Mouse (Mus musculus): ENCODE measurements at regions not wholly inside any gene's neighbourhood (a gene's known extent, or its start where the extent isn't known, plus 50 kb on each side); places are given as distances from the start of the nearest gene placed in this dataset.

- Histone ChIP-seq H3K4me2 (ENCODE audit: low read depth) (peak overlapping the region; percentile 83; the same call in 1 of the 2 replicates), H3K9me3 (ENCODE audit: control insufficient read depth, low read length) (no peaks in the 10 kb centered on the region), H3K4me3 (ENCODE audit: low read depth, low read length) (no peak overlapping the region), H3K27me3 (ENCODE audit: control insufficient read depth, insufficient read depth, low read length) (peaks cover 64% of the 10 kb centered on the region), H3K36me3 (ENCODE audit: control insufficient read depth, insufficient read depth, low read length) (no peaks in the 10 kb centered on the region), H3K4me1 (ENCODE audit: control insufficient read depth, insufficient read depth, low read length) (no peaks in the 10 kb centered on the region; the same call in 1 of the 2 replicates), H3K9ac (ENCODE audit: low read length) (no peak overlapping the region), H3K27ac (ENCODE audit: low read depth, low read length) (no peak overlapping the region)
- WGBS: 2% methylated on average over 10 of the region's 10 CpGs
- no peak for DNase-seq (ENCODE audit: low spot score)
- ATAC-seq (ENCODE audit: insufficient read depth, low FRiP score, low TSS enrichment): no peak
These were observed 176.1 kb upstream of the Topaz1 start for GRCm38 (mm10) chr9:122571001-122571400.

GRCm38 (mm10) chr9:122571402-122572059 is 175.6 kb upstream of the Topaz1 start:
- DNase-seq (ENCODE audit: low spot score): peak; percentile 59
- Histone ChIP-seq H3K27ac (ENCODE audit: low read depth, low read length) (no peak overlapping the region), H3K4me3 (ENCODE audit: low read depth, low read length) (peak overlapping the region; percentile 56), H3K9me3 (ENCODE audit: control insufficient read depth, low read length) (no peaks in the 10 kb centered on the region), H3K4me2 (ENCODE audit: low read depth) (peak overlapping the region; percentile 83), H3K36me3 (ENCODE audit: control insufficient read depth, insufficient read depth, low read length) (no peaks in the 10 kb centered on the region), H3K27me3 (ENCODE audit: control insufficient read depth, insufficient read depth, low read length) (peaks cover 64% of the 10 kb centered on the region), H3K9ac (ENCODE audit: low read length) (peak overlapping the region; percentile 37), H3K4me1 (ENCODE audit: control insufficient read depth, insufficient read depth, low read length) (no peaks in the 10 kb centered on the region; the same call in 1 of the 2 replicates)
- 0% methylated on average over 37 of the region's 37 CpGs for WGBS
- no peak; the same call in 1 of the 2 replicates for ATAC-seq (ENCODE audit: insufficient read depth, low FRiP score, low TSS enrichment)

- Histone ChIP-seq H3K27ac (ENCODE audit: low read depth, low read length) (no peak overlapping the region), H3K9me3 (ENCODE audit: control insufficient read depth, low read length) (no peaks in the 10 kb centered on the region), H3K4me1 (ENCODE audit: control insufficient read depth, insufficient read depth, low read length) (no peaks in the 10 kb centered on the region; the same call in 1 of the 2 replicates), H3K9ac (ENCODE audit: low read length) (peak overlapping the region; percentile 62), H3K27me3 (ENCODE audit: control insufficient read depth, insufficient read depth, low read length) (peaks cover 64% of the 10 kb centered on the region), H3K4me2 (ENCODE audit: low read depth) (peak overlapping the region; percentile 83), H3K4me3 (ENCODE audit: low read depth, low read length) (peak overlapping the region; percentile 56), H3K36me3 (ENCODE audit: control insufficient read depth, insufficient read depth, low read length) (no peaks in the 10 kb centered on the region)
- peak; percentile 87 for DNase-seq (ENCODE audit: low spot score)
- peak; percentile 84 for ATAC-seq (ENCODE audit: insufficient read depth, low FRiP score, low TSS enrichment)
- under 1% methylated on average over 56 of the region's 68 CpGs for WGBS
These were observed 174.9 kb upstream of the Topaz1 start for GRCm38 (mm10) chr9:122572060-122572835.

DNA sequence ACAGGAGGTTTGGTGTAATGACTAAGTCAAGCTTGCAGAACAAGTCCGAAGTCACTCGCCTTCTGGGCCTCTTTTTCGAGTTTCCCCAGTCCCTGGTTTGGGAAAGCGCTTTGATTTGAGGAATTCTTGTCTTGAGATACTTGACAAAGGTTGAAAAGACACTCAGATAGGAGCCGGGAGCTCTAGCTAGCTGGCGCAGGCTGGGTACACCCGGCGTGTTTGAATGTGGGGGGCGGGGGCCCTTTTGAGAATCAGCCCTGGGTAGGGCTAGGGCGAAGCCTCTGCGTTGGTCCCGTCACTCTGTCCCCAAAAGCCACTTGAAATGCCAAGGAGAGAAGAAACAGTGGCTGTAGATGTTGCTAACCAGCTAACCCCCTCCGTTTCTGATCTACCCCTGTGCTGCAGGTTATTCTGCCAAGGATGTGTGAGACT is 174.3 kb upstream of the Topaz1 start:
- DNase-seq (ENCODE audit: low spot score) (no peak), ATAC-seq (ENCODE audit: insufficient read depth, low FRiP score, low TSS enrichment) (no peak; the same call in 1 of the 2 replicates)
- Histone ChIP-seq H3K4me1 (ENCODE audit: control insufficient read depth, insufficient read depth, low read length) (no peaks in the 10 kb centered on the region; the same call in 1 of the 2 replicates), H3K9me3 (ENCODE audit: control insufficient read depth, low read length) (no peaks in the 10 kb centered on the region), H3K27ac (ENCODE audit: low read depth, low read length) (no peak overlapping the region), H3K9ac (ENCODE audit: low read length) (peak overlapping the region; percentile 62), H3K36me3 (ENCODE audit: control insufficient read depth, insufficient read depth, low read length) (no peaks in the 10 kb centered on the region), H3K27me3 (ENCODE audit: control insufficient read depth, insufficient read depth, low read length) (peaks cover 58% of the 10 kb centered on the region), H3K4me3 (ENCODE audit: low read depth, low read length) (peak overlapping the region; percentile 56), H3K4me2 (ENCODE audit: low read depth) (peak overlapping the region; percentile 83)
- 1% methylated on average over 13 of the region's 13 CpGs for WGBS

GRCm38 (mm10) chr9:122585228-122585627 is 161.9 kb upstream of the Topaz1 start:
- H3K9ac ChIP-seq (ENCODE audit: low read length): no peak overlapping the region
- no peak overlapping the region for H3K4me3 ChIP-seq (ENCODE audit: low read depth, low read length)
- DNase-seq (ENCODE audit: low spot score) (no peak), ATAC-seq (ENCODE audit: insufficient read depth, low FRiP score, low TSS enrichment) (no peak)
- H3K4me1 ChIP-seq (ENCODE audit: control insufficient read depth, insufficient read depth, low read length): no peaks in the 10 kb centered on the region
- H3K36me3 ChIP-seq (ENCODE audit: control insufficient read depth, insufficient read depth, low read length): no peaks in the 10 kb centered on the region
- no peaks in the 10 kb centered on the region for H3K9me3 ChIP-seq (ENCODE audit: control insufficient read depth, low read length)
- H3K27me3 ChIP-seq (ENCODE audit: control insufficient read depth, insufficient read depth, low read length): no peaks in the 10 kb centered on the region
- 60% methylated on average over 8 of the region's 8 CpGs for WGBS
- H3K4me2 ChIP-seq (ENCODE audit: low read depth): no peak overlapping the region
- no peak overlapping the region for H3K27ac ChIP-seq (ENCODE audit: low read depth, low read length)

- no peaks in the 10 kb centered on the region for H3K36me3 ChIP-seq (ENCODE audit: control insufficient read depth, insufficient read depth, low read length)
- H3K9ac ChIP-seq (ENCODE audit: low read length): no peak overlapping the region
- H3K4me3 ChIP-seq (ENCODE audit: low read depth, low read length): no peak overlapping the region
- H3K27me3 ChIP-seq (ENCODE audit: control insufficient read depth, insufficient read depth, low read length): no peaks in the 10 kb centered on the region
- no peaks in the 10 kb centered on the region for H3K4me1 ChIP-seq (ENCODE audit: control insufficient read depth, insufficient read depth, low read length)
- H3K9me3 ChIP-seq (ENCODE audit: control insufficient read depth, low read length): no peaks in the 10 kb centered on the region
- no peak overlapping the region for H3K27ac ChIP-seq (ENCODE audit: low read depth, low read length)
- DNase-seq (ENCODE audit: low spot score): no peak
- H3K4me2 ChIP-seq (ENCODE audit: low read depth): no peak overlapping the region
- no peak for ATAC-seq (ENCODE audit: insufficient read depth, low FRiP score, low TSS enrichment)
- 91% methylated on average over 6 of the region's 6 CpGs for WGBS
These were observed 160.7 kb upstream of the Topaz1 start for GRCm38 (mm10) chr9:122586421-122586820.

DNA sequence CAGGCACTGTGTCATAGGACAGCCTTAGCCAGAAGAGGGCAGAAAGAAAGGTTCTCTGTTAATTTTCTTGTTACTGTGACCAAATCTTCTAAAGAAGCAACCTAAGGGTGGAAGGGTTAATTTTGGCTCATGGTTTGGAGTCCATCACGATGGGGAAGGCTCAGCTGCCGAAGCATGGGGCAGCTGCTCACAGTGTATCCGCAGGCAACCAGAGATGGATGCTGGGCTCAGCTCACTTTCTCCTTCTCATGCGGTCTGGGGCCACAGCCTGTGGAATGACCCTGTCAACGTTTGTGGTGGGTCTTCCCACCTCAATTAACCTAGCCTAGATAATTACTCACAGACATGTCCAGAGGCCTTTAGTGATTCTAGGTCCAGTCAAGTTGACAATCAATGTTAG is 160.2 kb upstream of the Topaz1 start:
- Histone ChIP-seq H3K9ac (ENCODE audit: low read length) (no peak overlapping the region), H3K4me1 (ENCODE audit: control insufficient read depth, insufficient read depth, low read length) (no peaks in the 10 kb centered on the region), H3K4me2 (ENCODE audit: low read depth) (no peak overlapping the region), H3K36me3 (ENCODE audit: control insufficient read depth, insufficient read depth, low read length) (no peaks in the 10 kb centered on the region), H3K4me3 (ENCODE audit: low read depth, low read length) (no peak overlapping the region), H3K27ac (ENCODE audit: low read depth, low read length) (no peak overlapping the region), H3K9me3 (ENCODE audit: control insufficient read depth, low read length) (no peaks in the 10 kb centered on the region), H3K27me3 (ENCODE audit: control insufficient read depth, insufficient read depth, low read length) (no peaks in the 10 kb centered on the region)
- 72% methylated on average over 5 of the region's 5 CpGs for WGBS
- no peak for ATAC-seq (ENCODE audit: insufficient read depth, low FRiP score, low TSS enrichment)
- no peak for DNase-seq (ENCODE audit: low spot score)

DNA sequence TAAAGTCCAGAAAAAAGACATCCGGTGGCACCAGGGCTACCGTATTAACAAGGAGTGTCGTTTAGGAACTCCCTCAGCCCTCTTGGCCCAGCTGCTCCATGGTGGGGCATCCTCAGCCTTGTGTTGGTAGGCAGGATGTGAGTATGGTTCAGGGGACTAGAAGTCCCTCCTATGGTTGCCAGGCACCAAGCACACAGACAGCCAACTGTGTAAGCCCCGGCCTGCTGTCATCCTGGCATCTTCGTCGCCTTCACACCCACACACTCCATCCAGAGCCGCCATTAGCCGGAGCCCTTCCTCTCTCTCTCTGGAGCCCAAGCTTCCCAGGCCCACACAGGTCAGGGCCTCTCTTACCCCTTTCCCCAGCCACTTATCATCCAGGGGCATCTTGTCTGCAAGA is 158.9 kb upstream of the Topaz1 start:
- WGBS: 90% methylated on average over 8 of the region's 8 CpGs
- Histone ChIP-seq H3K4me3 (ENCODE audit: low read depth, low read length) (no peak overlapping the region), H3K27ac (ENCODE audit: low read depth, low read length) (no peak overlapping the region), H3K27me3 (ENCODE audit: control insufficient read depth, insufficient read depth, low read length) (no peaks in the 10 kb centered on the region), H3K4me1 (ENCODE audit: control insufficient read depth, insufficient read depth, low read length) (no peaks in the 10 kb centered on the region), H3K9ac (ENCODE audit: low read length) (no peak overlapping the region), H3K9me3 (ENCODE audit: control insufficient read depth, low read length) (no peaks in the 10 kb centered on the region), H3K36me3 (ENCODE audit: control insufficient read depth, insufficient read depth, low read length) (no peaks in the 10 kb centered on the region), H3K4me2 (ENCODE audit: low read depth) (no peak overlapping the region)
- no peak for ATAC-seq (ENCODE audit: insufficient read depth, low FRiP score, low TSS enrichment)
- DNase-seq (ENCODE audit: low spot score): no peak

Measured in neural tube, embryonic 11.5 days (tissue).